Mouse (Mus musculus) neural tube, embryonic 14.5 days (tissue): Measurements from ENCODE around the gene Ankfn1. TPM values are rescaled to one million over a fixed set of nuclear protein-coding genes. Genes with fewer than 3 reads are reported as not detected.

Source experiments
- ATAC-seq: fragments of 200-750 bp; cut with Nextera tagmentation; 2 replicates; pipeline ENCODE4 v1.8.0; 2017; ENCODE audit warnings: low read depth, mild to moderate bottlenecking, moderate TSS enrichment, moderate library complexity
- H3K27ac ChIP-seq: fragments of 300-500 bp; sonication (generic); 2 replicates; pipeline ENCODE4 v1.5.1; 2014; ENCODE audit warnings: low read depth, mild to moderate bottlenecking, control low read depth, low read length, moderate library complexity, mixed read lengths
- H3K27me3 ChIP-seq: fragments of 300-500 bp; sonication (generic); 2 replicates; pipeline ENCODE4 v1.6.1; 2014; ENCODE audit warnings: low read length; ENCODE audit not compliant: control insufficient read depth, insufficient read depth
- H3K36me3 ChIP-seq: fragments of 300-500 bp; sonication (generic); 2 replicates; pipeline ENCODE4 v1.6.1; 2014; ENCODE audit warnings: low read length, mixed read lengths; ENCODE audit not compliant: control insufficient read depth, insufficient read depth
- H3K4me1 ChIP-seq: fragments of 300-500 bp; sonication (generic); 2 replicates; pipeline ENCODE4 v1.6.1; 2014; ENCODE audit warnings: low read length; ENCODE audit not compliant: control insufficient read depth, insufficient read depth
- H3K4me2 ChIP-seq: fragments of 300-500 bp; sonication (generic); 2 replicates; pipeline ENCODE4 v1.6.1; 2014; ENCODE audit warnings: mild to moderate bottlenecking, low read depth, low read length, control low read depth
- H3K4me3 ChIP-seq: fragments of 300-500 bp; sonication (generic); 2 replicates; pipeline ENCODE4 v1.5.1; 2014; ENCODE audit warnings: low read depth, low read length, control low read depth, mixed read lengths
- H3K9ac ChIP-seq: fragments of 300-500 bp; sonication (generic); replicated peaks from 2 replicates; pipeline ENCODE4 v1.6.1; 2014; ENCODE audit warnings: low read depth, mild to moderate bottlenecking, control low read depth, low read length, mixed read lengths
- H3K9me3 ChIP-seq: fragments of 300-500 bp; sonication (generic); 2 replicates; pipeline ENCODE4 v1.6.1; 2016; ENCODE audit warnings: low read length; ENCODE audit not compliant: control insufficient read depth
- WGBS: fragments of 180-500 bp; shearing (Covaris S2); extraction: QIAGEN DNeasy Blood & Tissue Kit; methylation state at CpG from one replicate; pipeline ENCODE4 v1.1.7; 2014; 5-methylcytosine and 5-hydroxymethylcytosine counted together
- polyA plus RNA-seq: library from polyadenylated mRNA; unstranded; fragments of >200 nt; fragmentation: Nextera tagmentation; extraction: Ambion mirVana; gene quantifications from 2 replicates; pipeline ENCODE4 v1.2.1, GENCODE M21; 2014

The Ankfn1 gene
- polyA plus RNA-seq, 1 experiment from 2014 or later, result 8.4 TPM

- Histone ChIP-seq H3K4me3 (no peak overlapping the region), H3K4me2 (no peak overlapping the region), H3K27ac (no peak overlapping the region), H3K4me1 (no peaks in the 10 kb centered on the region), H3K9ac (no peak overlapping the region), H3K36me3 (no peaks in the 10 kb centered on the region), H3K9me3 (no peaks in the 10 kb centered on the region), H3K27me3 (no peaks in the 10 kb centered on the region)
- no peak for ATAC-seq
Measured at GRCm38 (mm10) chr11:89656556-89656955, 120.9 kb downstream of the Ankfn1 start.

GRCm38 (mm10) chr11:89635740-89636139 is 141.7 kb downstream of the Ankfn1 start:
- WGBS, result 57% methylated on average over 1 of the region's 1 CpGs
- H3K27me3 ChIP-seq, result no peaks in the 10 kb centered on the region
- no peak for ATAC-seq

GRCm38 (mm10) chr11:89631315-89631714 is 146.1 kb downstream of the Ankfn1 start:
- ATAC-seq, result no peak

More at GRCm38 (mm10) chr11:89635740-89636139, 141.7 kb downstream of the Ankfn1 start:
- no peaks in the 10 kb centered on the region for H3K9me3 ChIP-seq
- no peak overlapping the region for H3K9ac ChIP-seq
- no peak overlapping the region for H3K4me3 ChIP-seq
- no peaks in the 10 kb centered on the region for H3K36me3 ChIP-seq
- H3K4me1 ChIP-seq, result no peaks in the 10 kb centered on the region
- no peak overlapping the region for H3K4me2 ChIP-seq
- no peak overlapping the region for H3K27ac ChIP-seq

GRCm38 (mm10) chr11:89628562-89628961 is 148.9 kb downstream of the Ankfn1 start:
- H3K4me2 ChIP-seq, result no peak overlapping the region
- no peaks in the 10 kb centered on the region for H3K4me1 ChIP-seq
- H3K9ac ChIP-seq, result no peak overlapping the region
- H3K36me3 ChIP-seq, result no peaks in the 10 kb centered on the region
- no peak for ATAC-seq
- no peaks in the 10 kb centered on the region for H3K9me3 ChIP-seq
- no peak overlapping the region for H3K4me3 ChIP-seq
- no peaks in the 10 kb centered on the region for H3K27me3 ChIP-seq
- WGBS, result 83% methylated on average over 6 of the region's 6 CpGs
- H3K27ac ChIP-seq, result no peak overlapping the region

More at GRCm38 (mm10) chr11:89631315-89631714, 146.1 kb downstream of the Ankfn1 start:
- Histone ChIP-seq H3K27ac (no peak overlapping the region), H3K4me1 (no peaks in the 10 kb centered on the region), H3K9me3 (no peaks in the 10 kb centered on the region), H3K9ac (no peak overlapping the region), H3K4me2 (no peak overlapping the region), H3K36me3 (no peaks in the 10 kb centered on the region), H3K27me3 (no peaks in the 10 kb centered on the region), H3K4me3 (no peak overlapping the region)
- WGBS, result 95% methylated on average over 2 of the region's 2 CpGs

GRCm38 (mm10) chr11:89627232-89627631 is 150.2 kb downstream of the Ankfn1 start:
- Histone ChIP-seq H3K27me3 (no peaks in the 10 kb centered on the region), H3K36me3 (no peaks in the 10 kb centered on the region), H3K9ac (no peak overlapping the region), H3K4me3 (no peak overlapping the region), H3K4me2 (no peak overlapping the region), H3K4me1 (no peaks in the 10 kb centered on the region), H3K27ac (no peak overlapping the region), H3K9me3 (no peaks in the 10 kb centered on the region)
- ATAC-seq, result no peak

- WGBS, result 64% methylated on average over 13 of the region's 13 CpGs
- Histone ChIP-seq H3K36me3 (no peaks in the 10 kb centered on the region), H3K9me3 (no peaks in the 10 kb centered on the region), H3K27ac (no peak overlapping the region), H3K27me3 (no peaks in the 10 kb centered on the region), H3K4me3 (no peak overlapping the region), H3K4me2 (no peak overlapping the region), H3K4me1 (no peaks in the 10 kb centered on the region), H3K9ac (no peak overlapping the region)
- no peak for ATAC-seq
Measured at GRCm38 (mm10) chr11:89623698-89624445, 153.6 kb downstream of the Ankfn1 start.

GRCm38 (mm10) chr11:89619955-89620354 is 157.5 kb downstream of the Ankfn1 start:
- H3K27ac ChIP-seq, result no peak overlapping the region
- no peak overlapping the region for H3K4me2 ChIP-seq
- no peaks in the 10 kb centered on the region for H3K36me3 ChIP-seq
- no peaks in the 10 kb centered on the region for H3K27me3 ChIP-seq
- no peaks in the 10 kb centered on the region for H3K4me1 ChIP-seq
- no peak for ATAC-seq
- H3K4me3 ChIP-seq, result no peak overlapping the region
- no peaks in the 10 kb centered on the region for H3K9me3 ChIP-seq
- no peak overlapping the region for H3K9ac ChIP-seq

- 86% methylated on average over 2 of the region's 2 CpGs for WGBS
- Histone ChIP-seq H3K9ac (no peak overlapping the region), H3K27ac (no peak overlapping the region), H3K4me1 (no peaks in the 10 kb centered on the region), H3K4me2 (no peak overlapping the region), H3K27me3 (no peaks in the 10 kb centered on the region), H3K4me3 (no peak overlapping the region), H3K9me3 (no peaks in the 10 kb centered on the region), H3K36me3 (no peaks in the 10 kb centered on the region)
- no peak for ATAC-seq
Measured at GRCm38 (mm10) chr11:89615806-89616205, 161.6 kb downstream of the Ankfn1 start.

- H3K27me3 ChIP-seq, result no peaks in the 10 kb centered on the region
- H3K4me1 ChIP-seq, result peaks cover 2% of the 10 kb centered on the region; the same call in 1 of the 2 replicates
- H3K4me3 ChIP-seq, result no peak overlapping the region
- H3K36me3 ChIP-seq, result no peaks in the 10 kb centered on the region
- H3K4me2 ChIP-seq, result no peak overlapping the region
- no peak overlapping the region for H3K27ac ChIP-seq
- ATAC-seq, result no peak
- no peaks in the 10 kb centered on the region for H3K9me3 ChIP-seq
- no peak overlapping the region for H3K9ac ChIP-seq
- 76% methylated on average over 3 of the region's 3 CpGs for WGBS
Measured at GRCm38 (mm10) chr11:89611596-89611995, 165.9 kb downstream of the Ankfn1 start.
